Mouse (Mus musculus) common myeloid progenitor, adult 5-6 weeks (primary cell): Measurements from ENCODE around the gene Myh6. TPM values are rescaled to one million over a fixed set of nuclear protein-coding genes. Genes with fewer than 3 reads are reported as not detected.
"Not testable (repeated sequence)": the region's sequence is repeated elsewhere in the genome, so short reads cannot be mapped to it uniquely, and the experiment has no call there.

Experiments used
- ATAC-seq: replicated peaks from 2 replicates; pipeline ENCODE4 v1.8.0; 2016; ENCODE audit warnings: low read depth, mild to moderate bottlenecking, moderate TSS enrichment, inconsistent platforms; ENCODE audit not compliant: poor library complexity, severe bottlenecking
- total RNA-seq: library from RNA; stranded (forward); fragments of 200-1000, 187-1606 nt; gene quantifications from 2 replicates; pipeline ENCODE4 v1.2.3, GENCODE M21; 2017

Myh6 gene
- total RNA-seq, 1 experiment from 2014 or later: not detected

DNA sequence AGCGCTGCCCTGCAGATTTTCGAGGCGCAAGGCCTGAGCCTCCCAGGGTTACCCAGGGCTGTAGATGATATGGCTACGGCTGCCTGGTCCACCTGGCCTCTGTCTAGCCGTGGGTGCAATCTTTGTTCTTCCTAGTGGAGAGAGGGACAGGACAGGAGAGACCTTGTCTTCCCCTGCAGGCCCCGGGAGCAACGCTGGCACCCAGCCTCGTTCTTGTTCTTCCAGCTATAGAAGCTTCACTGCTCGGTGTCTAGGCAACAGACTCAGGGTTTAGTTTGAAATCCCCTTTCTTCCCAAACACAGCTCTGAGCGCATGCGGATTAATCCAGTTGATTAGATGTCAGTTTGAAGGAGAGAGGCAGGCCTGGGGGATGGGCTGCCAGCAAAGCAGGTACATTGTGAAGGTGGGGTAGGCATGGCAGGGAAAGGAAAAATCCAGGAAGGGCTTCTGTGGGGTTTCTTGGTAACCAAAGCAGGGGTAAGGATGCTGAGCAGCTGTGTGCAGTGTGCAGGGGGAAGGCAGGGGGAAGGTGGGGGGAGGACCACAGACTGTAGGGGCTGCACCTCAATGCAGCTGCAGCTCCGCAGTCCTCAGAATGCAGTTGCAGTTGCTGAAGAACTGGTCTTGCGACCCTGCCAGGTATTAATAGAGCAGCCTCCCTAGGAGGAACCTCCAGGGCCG is 28.9 kb upstream of the Myh6 start:
- no peak for ATAC-seq

DNA sequence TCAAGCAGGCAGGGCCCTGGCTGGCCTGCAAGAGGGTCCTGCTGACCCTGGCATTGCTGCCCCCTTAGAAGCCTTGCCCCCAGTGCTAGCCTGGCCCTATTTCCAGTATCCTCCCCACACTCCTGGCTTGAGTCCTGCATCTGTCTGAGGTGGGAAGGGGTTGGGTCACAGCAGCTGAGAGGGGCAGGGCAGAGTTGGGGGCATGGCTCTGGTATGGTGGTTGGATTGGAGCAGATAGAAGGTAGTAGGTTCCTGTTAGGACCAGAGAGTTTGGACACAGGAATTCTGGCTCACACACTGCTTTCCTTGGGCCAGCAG is 28.1 kb upstream of the Myh6 start:
- no peak for ATAC-seq

DNA sequence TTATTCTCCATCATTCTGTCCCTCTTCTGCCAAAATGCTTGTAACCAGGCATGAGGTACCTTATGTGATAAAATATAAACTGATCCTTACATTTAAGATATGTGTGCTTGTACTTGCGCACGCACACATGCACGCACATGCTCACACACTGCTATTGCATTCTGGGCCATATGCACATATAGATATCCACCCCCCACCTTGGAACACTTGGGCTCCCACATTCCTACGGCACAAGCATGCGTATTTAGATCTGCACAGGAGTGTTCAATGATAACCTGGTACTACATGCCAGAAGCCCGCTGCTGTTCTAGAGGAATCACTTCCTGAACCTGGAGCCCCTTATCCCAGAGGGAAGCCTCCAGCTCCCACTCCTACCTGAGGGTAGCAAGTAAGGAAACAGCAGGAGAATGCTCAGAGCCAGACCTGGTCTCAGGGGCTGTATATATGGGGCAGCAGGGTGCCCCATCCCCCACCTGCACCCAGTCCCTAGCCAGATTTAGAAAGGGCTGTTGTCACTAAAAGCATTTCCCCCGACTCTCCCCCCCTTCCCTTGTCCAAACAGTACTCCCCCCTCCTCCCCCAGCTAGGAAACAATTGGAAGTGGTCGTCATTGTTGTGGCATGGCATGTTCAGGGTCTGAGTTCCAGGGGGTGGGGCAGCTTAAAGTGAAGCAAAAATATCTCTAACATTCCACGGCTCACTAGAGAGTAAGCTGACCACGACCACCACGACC is 27.6 kb upstream of the Myh6 start, which contains the start of gene Myh7:
Gene Myh7, minus strand, starts transcription at position 491 of the 733 bp plus-strand sequence.
- no peak for ATAC-seq

DNA sequence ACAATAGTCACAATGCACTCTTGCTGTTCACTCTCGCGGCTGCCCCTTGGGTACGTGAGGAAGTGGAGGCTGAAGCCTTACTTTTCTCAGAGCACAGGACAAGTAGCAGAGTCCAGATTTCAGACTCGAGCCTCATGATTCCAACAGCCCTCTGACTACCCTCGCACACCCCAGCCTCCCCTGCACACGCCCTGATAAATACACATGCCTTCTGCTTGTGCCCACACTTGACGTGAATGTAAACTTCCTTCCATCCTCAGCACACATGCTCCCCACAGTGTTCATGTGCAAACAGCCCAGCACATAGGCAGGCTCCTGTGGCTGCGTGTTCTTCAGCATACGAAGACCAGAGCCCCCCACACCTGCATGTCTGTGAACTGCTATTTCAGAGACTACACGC is 26.9 kb upstream of the Myh6 start:
- no peak for ATAC-seq

DNA sequence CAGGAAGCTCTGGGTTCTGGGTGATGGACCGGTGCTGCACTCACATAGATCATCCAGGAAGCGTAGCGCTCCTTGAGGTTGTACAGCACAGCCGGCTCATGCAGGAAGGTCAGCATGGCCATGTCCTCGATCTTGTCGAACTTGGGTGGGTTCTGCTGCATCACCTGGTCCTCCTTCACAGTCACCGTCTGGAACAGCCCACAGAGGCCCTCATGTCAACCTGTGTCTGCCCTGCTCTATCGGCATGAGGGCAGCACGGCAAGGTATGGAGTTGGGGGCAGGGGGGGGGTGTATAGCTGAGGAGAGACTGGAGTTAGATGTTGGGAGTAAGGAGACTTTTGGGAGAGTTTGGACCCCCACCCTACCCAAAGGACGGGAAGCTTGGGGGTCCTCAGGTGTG is 25.5 kb upstream of the Myh6 start:
- ATAC-seq: no peak

DNA sequence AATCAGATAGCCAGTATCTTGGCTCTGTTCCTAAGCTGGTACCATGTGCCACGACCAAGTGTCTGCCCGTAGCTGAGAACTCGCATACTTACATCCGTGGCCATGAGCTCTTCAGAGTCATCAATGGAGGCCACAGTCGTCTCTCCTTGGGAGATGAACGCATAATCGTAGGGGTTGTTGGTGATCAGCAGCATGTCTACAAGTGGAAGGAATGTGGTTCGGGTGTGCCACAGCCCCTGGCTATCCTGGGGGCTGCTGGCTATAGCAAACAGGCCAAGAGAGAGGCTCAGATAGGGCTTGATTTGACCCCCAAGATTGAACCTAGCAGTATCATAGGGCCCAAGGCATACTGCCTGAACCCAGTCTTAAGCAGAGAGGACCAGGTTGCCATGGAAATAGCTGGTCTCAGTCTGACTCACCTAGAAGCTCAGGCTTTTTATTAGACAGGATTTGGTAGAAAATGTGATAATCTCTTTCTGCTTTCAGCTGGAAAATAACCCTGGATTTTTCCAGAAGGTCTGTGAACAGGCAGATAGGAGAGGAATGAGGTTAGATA is 23.2 kb upstream of the Myh6 start:
- no peak for ATAC-seq

DNA sequence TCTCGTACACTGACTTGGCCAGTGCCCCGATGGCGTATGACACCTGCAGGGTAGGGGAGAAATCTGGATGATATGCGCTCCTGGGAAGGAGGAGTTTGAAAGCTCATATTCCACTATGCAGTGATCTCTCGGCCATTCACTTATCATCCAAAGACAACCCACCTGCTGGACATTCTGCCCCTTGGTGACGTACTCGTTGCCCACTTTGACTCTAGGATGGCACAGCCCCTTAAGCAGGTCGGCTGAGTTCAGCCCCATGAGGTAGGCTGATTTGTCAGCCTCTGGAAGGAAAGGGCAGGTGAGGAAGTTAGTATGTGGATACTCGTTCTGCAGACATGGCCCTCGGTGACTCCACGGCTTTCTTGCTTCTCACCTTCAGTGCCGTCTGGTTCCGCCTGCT is 22.2 kb upstream of the Myh6 start:
- ATAC-seq: no peak

DNA sequence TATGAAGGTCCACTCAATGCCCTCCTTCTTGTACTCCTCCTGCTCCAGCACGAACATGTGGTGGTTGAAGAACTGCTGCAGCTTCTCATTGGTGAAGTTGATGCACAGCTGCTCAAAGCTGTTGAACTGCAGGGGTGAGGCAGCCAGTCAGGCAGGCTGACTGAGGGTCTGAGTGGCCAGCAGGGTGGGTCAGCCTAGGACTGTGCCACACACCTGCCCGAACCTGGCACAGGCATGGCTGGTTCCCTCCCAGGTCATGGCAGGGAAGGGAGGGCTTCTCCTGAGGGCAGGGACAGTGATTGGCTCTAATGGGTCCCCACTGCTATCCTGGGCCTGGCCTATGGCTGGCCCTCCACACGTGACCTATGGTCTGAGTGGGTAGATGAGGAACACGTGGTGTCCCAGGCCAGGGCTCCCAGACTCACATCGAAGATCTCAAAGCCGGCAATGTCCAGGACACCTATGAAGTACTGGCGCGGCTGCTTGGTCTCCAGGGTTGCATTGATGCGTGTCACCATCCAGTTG is 21.7 kb upstream of the Myh6 start:
- not testable (repeated sequence) for ATAC-seq

DNA sequence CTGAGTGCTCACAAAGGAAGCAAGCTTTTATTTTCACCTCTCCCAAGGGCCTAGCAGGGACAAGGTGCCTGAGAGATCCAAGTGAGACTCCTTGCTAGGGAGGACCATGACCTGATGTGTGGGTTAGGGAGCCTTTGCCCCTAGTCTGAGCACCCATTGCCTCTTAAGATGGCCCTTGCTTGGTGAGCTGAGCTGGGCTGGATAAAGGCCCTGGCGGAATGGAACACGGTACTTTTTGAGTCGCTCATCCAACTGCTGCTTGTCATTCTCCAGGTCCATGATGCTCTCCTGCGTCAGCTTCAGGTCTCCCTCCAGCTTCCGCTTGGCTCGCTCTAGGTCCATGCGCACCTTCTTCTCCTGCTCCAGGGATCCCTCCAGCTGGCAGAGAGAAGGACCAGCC is 15.2 kb upstream of the Myh6 start:
- ATAC-seq: no peak

DNA sequence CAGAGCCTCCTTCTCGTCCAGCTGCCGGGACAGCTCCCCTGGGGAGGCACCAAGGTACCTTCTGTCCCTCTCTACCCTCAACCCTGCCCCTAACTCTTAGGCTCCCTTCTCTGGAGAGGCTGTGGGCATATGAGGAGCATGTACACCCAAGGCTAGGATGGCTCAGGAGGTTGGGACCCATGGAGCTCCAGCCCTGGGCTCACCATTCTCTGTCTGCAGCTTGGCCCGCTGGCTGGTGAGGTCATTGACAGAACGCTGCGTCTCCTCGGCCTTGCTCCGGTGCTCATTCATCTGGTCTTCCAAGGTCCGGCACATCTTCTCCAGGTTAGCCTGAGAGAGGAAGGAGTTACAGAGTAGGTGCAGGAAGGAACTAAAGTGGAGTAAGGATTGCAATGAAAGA is 11.9 kb upstream of the Myh6 start:
- ATAC-seq: no peak

DNA sequence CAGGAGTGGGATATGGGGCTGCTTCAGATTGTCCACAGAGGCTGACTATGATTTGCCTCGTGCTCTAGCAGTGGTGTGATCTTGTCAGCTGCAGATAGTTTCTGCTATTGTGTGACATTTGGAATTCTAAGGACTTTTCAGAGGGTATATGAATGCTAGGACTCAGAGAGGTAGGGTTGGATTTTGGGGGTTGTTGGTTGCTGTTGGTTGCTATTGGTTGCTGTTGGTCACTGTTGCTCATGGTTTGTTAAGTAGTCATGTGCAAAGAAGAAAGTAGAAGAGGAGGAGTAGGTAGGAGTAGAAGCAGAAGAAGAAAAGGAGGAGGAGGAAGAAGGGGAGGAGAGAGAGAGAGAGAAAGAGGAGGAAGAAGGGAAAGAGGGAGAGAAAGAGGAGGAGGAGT is 9.9 kb upstream of the Myh6 start, which contains the start of gene Gm17428:
Gene Gm17428, plus strand, starts transcription at position 301 of the 400 bp plus-strand sequence.
- ATAC-seq: no peak

DNA sequence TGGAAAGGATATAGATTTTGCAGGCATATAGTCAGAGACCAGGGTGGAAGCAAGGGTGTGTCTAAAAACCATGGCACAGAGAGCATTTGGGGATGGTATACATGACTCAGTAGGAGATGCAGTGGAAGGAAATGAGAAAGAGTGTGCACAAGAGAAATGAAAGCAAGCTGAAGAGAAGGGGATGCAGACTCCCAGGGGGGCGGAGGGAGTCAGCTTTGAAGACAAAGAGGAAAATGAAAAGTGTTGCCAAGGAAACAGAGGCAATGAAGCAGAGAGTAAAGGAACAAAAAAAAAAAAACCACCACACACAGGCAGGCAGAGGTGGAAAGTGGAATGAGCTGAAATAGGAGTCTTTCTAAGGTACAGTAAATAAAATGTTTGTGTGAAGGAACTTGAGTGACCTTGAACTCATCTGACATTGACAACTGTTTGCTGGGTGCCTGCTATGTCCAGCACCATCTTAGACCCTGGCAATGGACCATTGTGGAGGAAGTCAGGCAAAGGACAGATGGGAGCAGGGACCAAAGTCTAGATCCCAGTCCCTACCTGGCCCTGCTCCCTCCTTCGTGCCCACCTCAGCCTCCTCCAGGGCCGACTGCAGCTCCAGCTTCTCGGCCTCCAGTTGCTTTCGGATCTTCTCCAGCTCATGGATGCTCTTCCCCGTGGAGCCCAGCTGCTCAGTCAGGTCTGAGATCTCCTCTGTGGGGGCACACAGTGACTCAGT is 7.5 kb upstream of the Myh6 start:
- ATAC-seq: no peak

DNA sequence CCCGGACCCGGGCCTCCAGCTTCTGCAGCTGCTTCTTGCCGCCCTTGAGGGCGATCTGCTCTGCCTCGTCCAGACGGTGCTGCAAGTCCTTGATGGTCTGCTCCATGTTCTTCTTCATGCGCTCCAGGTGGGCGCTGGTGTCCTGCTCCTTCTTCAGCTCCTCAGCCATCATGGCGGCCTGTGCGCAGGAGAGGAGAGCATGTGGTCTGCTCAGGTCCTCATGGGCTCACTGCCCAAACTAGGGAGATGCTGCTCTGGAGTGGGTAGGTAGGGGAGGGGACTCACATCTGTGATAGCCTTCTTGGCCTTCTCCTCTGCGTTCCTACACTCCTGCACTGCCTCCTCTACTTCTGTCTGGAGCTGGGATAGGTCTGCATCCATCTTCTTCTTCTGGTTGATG is 6.1 kb upstream of the Myh6 start:
- ATAC-seq: not testable (repeated sequence)

DNA sequence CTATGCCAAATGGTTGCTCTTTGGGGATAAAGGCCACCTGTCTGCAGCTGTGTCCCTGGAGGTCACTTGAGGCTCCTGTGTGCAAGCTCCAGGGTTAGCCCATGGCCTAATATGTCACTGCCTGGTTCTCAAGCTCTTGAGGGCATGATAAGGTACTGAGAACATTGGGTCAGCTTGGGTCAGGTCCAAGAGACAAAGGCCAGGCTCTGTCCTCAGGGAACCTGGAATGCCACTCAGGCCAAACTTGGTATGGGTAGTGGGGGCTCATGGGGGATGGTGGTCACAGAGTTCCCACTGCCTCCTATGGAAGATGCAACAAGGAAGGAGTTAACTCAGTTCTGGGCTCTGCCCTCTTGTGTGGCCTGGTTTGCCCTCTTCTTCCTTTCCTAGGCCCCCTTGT is 1.6 kb upstream of the Myh6 start:
- ATAC-seq: no peak

DNA sequence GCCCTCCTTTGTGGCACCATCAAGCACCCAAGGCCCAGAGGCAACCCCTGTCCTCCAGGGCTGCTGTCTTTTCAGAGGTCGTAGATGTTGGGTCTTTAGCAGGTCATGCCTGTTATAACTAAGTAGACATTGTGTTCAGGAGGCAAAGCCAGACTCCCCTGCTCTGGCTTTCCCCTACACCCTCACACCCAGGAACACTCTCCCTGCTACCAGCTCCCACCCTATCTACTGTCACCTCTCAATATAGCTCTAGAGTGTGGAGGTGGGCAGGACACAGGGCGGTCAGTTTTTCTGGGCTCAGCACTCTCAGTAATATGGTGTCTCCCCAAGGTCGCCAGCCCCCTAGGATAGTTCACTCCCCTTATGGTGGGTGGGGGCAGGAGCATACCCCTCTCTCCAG is 1.1 kb upstream of the Myh6 start:
- no peak for ATAC-seq

DNA sequence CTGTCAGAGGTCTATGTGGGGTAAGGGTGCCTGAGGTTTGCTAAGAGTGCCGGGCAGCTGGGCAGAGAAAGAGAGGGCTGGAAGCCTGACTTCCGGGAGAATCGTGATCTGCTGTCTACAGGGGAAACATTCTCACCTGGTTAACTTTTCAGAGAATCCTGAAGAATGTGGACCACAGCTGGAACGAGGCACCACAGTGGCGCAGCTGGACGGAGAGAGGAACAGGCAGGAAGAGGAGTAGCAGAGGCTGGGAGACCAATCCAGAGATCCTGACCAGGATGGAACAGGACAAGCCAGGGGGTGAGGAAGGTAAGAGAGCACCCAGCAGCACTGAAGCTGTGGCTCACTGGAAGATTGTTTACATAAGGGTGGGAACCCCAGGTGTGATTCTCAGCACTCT is 1.1 kb downstream of the Myh6 start:
- no peak for ATAC-seq

DNA sequence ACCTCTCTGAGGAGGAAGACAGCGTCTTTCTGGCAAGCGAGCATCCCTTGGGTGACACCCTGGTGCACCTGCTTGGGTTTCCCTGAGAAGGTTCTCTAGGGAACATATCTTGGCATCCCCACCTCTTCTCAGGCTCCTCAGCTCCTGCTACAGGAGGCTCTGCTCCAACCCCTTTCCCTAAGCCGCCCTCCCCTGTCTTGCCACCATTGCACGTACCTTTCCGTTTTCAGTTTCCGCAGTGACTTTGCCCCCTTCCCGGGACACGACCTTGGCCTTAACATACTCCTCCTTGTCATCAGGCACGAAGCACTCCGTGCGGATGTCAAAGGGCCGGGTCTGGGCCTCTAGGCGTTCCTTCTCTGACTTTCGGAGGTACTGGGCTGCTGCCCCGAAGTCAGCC is 1.7 kb downstream of the Myh6 start:
- ATAC-seq: no peak

DNA sequence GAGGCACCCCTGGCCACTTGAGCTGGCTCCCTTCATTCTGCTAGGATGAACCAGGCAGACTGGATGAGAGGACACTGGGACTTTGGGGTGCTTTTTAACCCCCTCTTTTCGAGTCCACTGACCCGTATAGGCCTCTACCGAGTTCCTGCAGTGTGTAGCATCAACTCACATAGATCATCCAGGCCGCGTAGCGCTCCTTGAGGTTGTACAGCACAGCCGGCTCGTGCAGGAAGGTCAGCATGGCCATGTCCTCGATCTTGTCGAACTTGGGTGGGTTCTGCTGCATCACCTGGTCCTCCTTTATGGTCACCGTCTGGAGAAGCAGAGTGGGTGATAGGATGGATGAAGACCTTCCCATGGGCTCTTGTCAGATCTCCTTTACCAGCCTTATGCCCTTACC is 3.0 kb downstream of the Myh6 start:
- no peak for ATAC-seq

DNA sequence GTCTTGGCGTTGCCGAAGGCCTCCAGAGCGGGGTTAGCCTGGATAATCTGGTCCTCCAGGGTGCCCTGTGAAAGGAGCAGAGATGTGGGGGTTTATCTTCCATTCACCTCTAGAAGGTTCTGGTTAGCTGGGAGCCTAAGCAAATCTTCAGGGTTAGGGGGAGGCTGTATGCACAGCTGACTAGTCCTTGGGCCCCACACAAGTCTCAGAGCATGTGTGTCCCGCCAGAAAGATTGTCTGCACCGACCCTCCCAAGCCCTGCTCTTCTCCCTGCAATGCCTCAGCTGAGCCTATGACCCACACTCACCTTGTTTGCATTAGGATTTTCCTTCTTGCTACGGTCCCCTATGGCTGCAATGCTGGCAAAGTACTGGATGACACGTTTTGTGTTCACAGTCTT is 4.0 kb downstream of the Myh6 start:
- no peak for ATAC-seq

DNA sequence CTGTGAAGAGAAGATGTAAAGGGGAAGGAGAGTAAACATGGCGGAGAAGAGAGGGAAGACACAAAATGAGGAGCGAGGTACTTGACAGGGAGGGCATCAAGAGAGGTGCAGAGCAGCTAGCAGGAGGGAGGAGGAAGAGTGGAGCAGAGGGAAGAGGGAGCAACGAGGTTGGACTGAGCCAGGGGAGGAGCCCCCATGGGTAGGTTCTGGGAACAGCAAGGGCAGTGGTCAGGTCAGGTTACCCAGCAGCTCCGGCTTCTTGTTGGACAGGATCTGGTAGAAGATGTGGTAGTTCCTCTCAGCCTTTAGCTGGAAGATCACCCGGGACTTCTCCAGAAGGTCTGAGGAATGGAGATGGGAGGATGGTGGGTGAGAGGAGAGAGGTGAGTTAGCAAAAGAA is 5.2 kb downstream of the Myh6 start:
- ATAC-seq: no peak

DNA sequence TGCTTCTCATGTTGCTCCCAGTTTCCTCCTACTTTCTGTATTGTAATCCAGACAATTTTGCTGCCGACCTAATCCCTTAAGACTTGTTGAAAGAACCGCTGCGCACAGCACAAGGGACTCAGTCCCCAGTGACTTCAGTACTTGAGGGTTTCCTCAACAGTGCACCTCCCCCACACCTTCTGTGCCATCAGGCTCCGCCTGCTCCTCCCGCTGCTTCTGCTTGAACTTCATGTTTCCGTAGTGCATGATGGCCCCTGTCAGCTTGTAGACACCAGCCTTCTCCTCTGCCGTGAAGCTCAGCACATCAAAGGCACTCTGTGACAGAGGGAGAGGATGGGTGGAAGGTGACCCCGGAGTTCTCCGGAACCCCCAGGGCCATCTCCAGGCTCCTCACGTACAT is 6.0 kb downstream of the Myh6 start:
- peak; percentile 63; the same call in 1 of the 2 replicates for ATAC-seq
